Mouse (Mus musculus) C2C12 (cell line): ENCODE measurements around the gene Ctnnbl1.

Experiments
- CTCF ChIP-seq: IDR thresholded peaks from one replicate; pipeline ENCODE4 v1.5.1; 2011; ENCODE audit not compliant: control insufficient read depth, insufficient read depth, insufficient read length
- MAX ChIP-seq: IDR thresholded peaks from one replicate; pipeline ENCODE4 v1.6.1; 2011; ENCODE audit warnings: mild to moderate bottlenecking, control low read depth
- MYOD1 ChIP-seq: IDR thresholded peaks from one replicate; pipeline ENCODE4 v1.6.1; 2011; ENCODE audit warnings: low read depth; ENCODE audit not compliant: control insufficient read depth, insufficient read length
- MYOG ChIP-seq: IDR thresholded peaks from one replicate; pipeline ENCODE4 v1.6.1; 2011; ENCODE audit not compliant: control insufficient read depth, insufficient read length; ENCODE audit errors: extremely low read depth
- USF1 ChIP-seq: IDR thresholded peaks from one replicate; pipeline ENCODE4 v1.6.1; 2011; ENCODE audit warnings: low read depth, mild to moderate bottlenecking, control low read depth, moderate library complexity

- TF ChIP-seq CTCF (no peak), USF1 (no peak), MYOD1 (no peak), MAX (no peak), MYOG (no peak)
Observed at GRCm38 (mm10) chr2:157813121-157813520, 75.9 kb downstream of the Ctnnbl1 start.
